Mouse (Mus musculus) hindbrain, embryonic 10.5 days (tissue): ENCODE data around the gene Grid2ip. TPM values are rescaled to one million over a fixed set of nuclear protein-coding genes. Genes with fewer than 3 reads are reported as not detected.

Source experiments
- polyA plus RNA-seq: library from polyadenylated mRNA; unstranded; fragments of >200 nt; fragmentation: Nextera tagmentation; extraction: Ambion mirVana; gene quantifications from 2 replicates; pipeline ENCODE4 v1.2.1, GENCODE M21; 2016

The Grid2ip gene
- polyA plus RNA-seq, 1 experiment from 2014 or later: 0.18 TPM

Other genes starting within 250 kb of the Grid2ip start
- gene Rnf216, start 244.3 kb upstream of the Grid2ip start, polyA plus RNA-seq: 44.2 and 44.3 TPM in 2 replicates
- 0.04 and 0.08 TPM in 2 replicates for gene Olfr718-ps1, start 209.8 kb upstream of the Grid2ip start, polyA plus RNA-seq
- gene Rbak, start 176.6 kb upstream of the Grid2ip start, polyA plus RNA-seq: 13.3 and 13.7 TPM in 2 replicates
- gene Spdye4b, start 176.3 kb upstream of the Grid2ip start, polyA plus RNA-seq: 0.07 TPM in 1 of 2 replicates, not detected in the other
- gene Spdye4a, start 130.4 kb upstream of the Grid2ip start, polyA plus RNA-seq: not detected in 2 replicates
- 19.9 and 22.0 TPM in 2 replicates for gene Zfp12, start 122.2 kb upstream of the Grid2ip start, polyA plus RNA-seq
- 3.9 and 6.6 TPM in 2 replicates for gene Zfp316, start 87.3 kb upstream of the Grid2ip start, polyA plus RNA-seq
- gene Zfp853, start 63.7 kb upstream of the Grid2ip start, polyA plus RNA-seq: not detected in 2 replicates
- 64.3 and 65.3 TPM in 2 replicates for gene E130309D02Rik, start 42.0 kb upstream of the Grid2ip start, polyA plus RNA-seq
- gene Zdhhc4, start 28.1 kb upstream of the Grid2ip start, polyA plus RNA-seq: 75.7 and 85.7 TPM in 2 replicates
- 179 and 188 TPM in 2 replicates for gene Kdelr2, start 46.5 kb downstream of the Grid2ip start, polyA plus RNA-seq
- 15.6 and 16.7 TPM in 2 replicates for gene Daglb, start 107.2 kb downstream of the Grid2ip start, polyA plus RNA-seq
- gene Rac1, start 170.7 kb downstream of the Grid2ip start, polyA plus RNA-seq: 390 and 422 TPM in 2 replicates